ENCODE assay signal across 15 mouse cellular contexts in the genomic region with DNA sequence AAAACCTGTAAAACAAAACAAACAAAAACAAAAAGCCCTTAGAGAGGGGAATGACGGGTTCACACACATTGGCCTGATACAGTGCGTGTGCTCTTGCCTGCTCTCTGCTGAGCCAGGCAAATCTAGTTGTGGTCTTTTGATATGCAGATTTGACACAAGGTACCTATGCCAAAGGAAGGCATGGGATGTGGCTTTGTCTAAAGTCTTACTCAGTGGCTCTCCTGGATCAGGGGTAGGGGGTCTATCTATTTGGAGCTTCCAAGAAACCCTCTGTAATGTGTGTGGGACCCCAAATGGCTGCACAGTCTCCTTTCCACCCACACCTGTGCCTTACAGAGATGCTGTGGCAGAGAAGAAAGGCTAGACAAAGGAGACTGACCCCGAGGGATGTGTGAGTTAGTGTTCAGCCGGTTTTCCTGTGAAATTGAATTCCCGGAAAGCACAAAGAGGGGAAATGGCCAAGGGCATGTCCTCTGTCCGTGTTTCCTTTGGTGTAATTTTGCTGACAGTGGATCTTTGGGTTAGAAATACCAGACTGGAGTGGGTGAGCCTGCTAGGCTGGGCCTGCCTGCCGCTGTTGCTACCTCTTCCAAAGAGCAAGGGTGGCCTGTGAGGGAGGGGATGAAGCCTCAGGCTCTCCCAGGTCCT.
A peak's percentile ranks its signal among the peaks of the same experiment; 100 is the strongest.
DNase-seq lines count a peak whose midpoint lies in the region; ATAC-seq lines count a peak whose summit lies in the region.
"Had no signal": no experiment of that assay in that cellular context is flagged by ENCODE, and none has a peak within 500 bp of the region (broad histone marks: within the 10 kb centered on the region; RNA-seq: fewer than 3 reads in every experiment).

No protein-coding gene starts in this region.

- H3K27ac ChIP-seq in heart, embryonic 10.5 days = peak overlapping the region; percentile 42
- 0 out of 2 replicates have a peak overlapping the region, but pooled peaks have one; percentile 16 for H3K27ac ChIP-seq in liver, embryonic 15.5 days (replicated peaks)
- H3K27ac ChIP-seq: embryonic facial prominence, embryonic 12.5 days; forebrain, embryonic 15.5 days; liver, embryonic 13.5 days had no signal

- 48% methylated on average over 7 of the region's 7 CpGs for WGBS in heart, embryonic 10.5 days
- WGBS in liver, embryonic 15.5 days (ENCODE audit: insufficient replicate concordance) = 49% methylated on average over 7 of the region's 7 CpGs

- DNase-seq in heart, embryonic 10.5 days (ENCODE audit: low spot score) = no peak
- no peak for DNase-seq in heart, postnatal 10 days
- DNase-seq in liver (no peak), ZHBTc4 (ENCODE audit: low read depth, low spot score) (peak; percentile 84)
- DNase-seq in lung, postnatal 10 days = peak; percentile 21
- DNase-seq in right cerebral cortex, postnatal 36 days (ENCODE audit: low spot score in 2 of 2) = no peak
- DNase-seq in spleen, postnatal 10 days (ENCODE audit: low spot score in 2 of 2) = no peak
- DNase-seq: B cell, adult 2 months; cerebellum, adult 11-12 months; gastrocnemius, postnatal 36 days; liver, embryonic 13.5 days; right cerebral cortex, postnatal 4 days had no signal

- H3K4me1 ChIP-seq in heart, embryonic 10.5 days = peaks cover 18% of the 10 kb centered on the region
- H3K4me1 ChIP-seq in liver, embryonic 15.5 days (replicated peaks) = peaks cover 12% of the 10 kb centered on the region; the same call in 1 of the 2 replicates

- intact Hi-C loops in heart, postnatal 10 days (cut with DNase I) = no loop called here

- no peak for ATAC-seq in liver, embryonic 15.5 days (ENCODE audit: insufficient read depth)
- ATAC-seq: forebrain, embryonic 15.5 days had no signal

- H3K36me3 ChIP-seq in heart, embryonic 10.5 days = no peaks in the 10 kb centered on the region
- no peaks in the 10 kb centered on the region for H3K36me3 ChIP-seq in liver, embryonic 15.5 days (replicated peaks)
- H3K36me3 ChIP-seq: embryonic facial prominence, embryonic 12.5 days; forebrain, embryonic 15.5 days; liver, embryonic 13.5 days had no signal

- H3K4me2 ChIP-seq in liver, embryonic 15.5 days = no peak overlapping the region
- H3K4me2 ChIP-seq: embryonic facial prominence, embryonic 12.5 days; forebrain, embryonic 15.5 days; liver, embryonic 13.5 days had no signal

- peaks cover 17% of the 10 kb centered on the region; the same call in 1 of the 2 replicates for H3K27me3 ChIP-seq in heart, embryonic 10.5 days (ENCODE audit: insufficient read depth, poor library complexity, severe bottlenecking)
- no peaks in the 10 kb centered on the region; the same call in 1 of the 2 replicates for H3K27me3 ChIP-seq in liver, embryonic 15.5 days
- H3K27me3 ChIP-seq: embryonic facial prominence, embryonic 12.5 days; forebrain, embryonic 15.5 days had no signal

- no peak overlapping the region for H3K4me3 ChIP-seq in heart, embryonic 10.5 days
- no peak overlapping the region for H3K4me3 ChIP-seq in liver, embryonic 15.5 days (replicated peaks)
- H3K4me3 ChIP-seq: embryonic facial prominence, embryonic 12.5 days; forebrain, embryonic 15.5 days; liver, embryonic 13.5 days had no signal

- H3K9ac ChIP-seq in liver, embryonic 15.5 days = no peak overlapping the region
- H3K9ac ChIP-seq: embryonic facial prominence, embryonic 12.5 days; forebrain, embryonic 15.5 days; liver, embryonic 13.5 days had no signal

- no peaks in the 10 kb centered on the region for H3K9me3 ChIP-seq in heart, embryonic 10.5 days
- H3K9me3 ChIP-seq in liver, embryonic 15.5 days (replicated peaks) = no peaks in the 10 kb centered on the region
- H3K9me3 ChIP-seq: embryonic facial prominence, embryonic 12.5 days; forebrain, embryonic 15.5 days; liver, embryonic 13.5 days had no signal

Comparison
In these comparisons a context has a peak if more than half of its experiments do, and no peak if none do; other contexts are left out.
1. DNase-seq: peak in ZHBTc4 (single experiment) and lung, postnatal 10 days (single experiment); none in heart, embryonic 10.5 days (single experiment), heart, postnatal 10 days (0 of 2), liver (single experiment), right cerebral cortex, postnatal 36 days (0 of 2) and spleen, postnatal 10 days (0 of 2).